Comparison of ENCODE assay signal across 10 mouse cellular contexts in the genomic region with DNA sequence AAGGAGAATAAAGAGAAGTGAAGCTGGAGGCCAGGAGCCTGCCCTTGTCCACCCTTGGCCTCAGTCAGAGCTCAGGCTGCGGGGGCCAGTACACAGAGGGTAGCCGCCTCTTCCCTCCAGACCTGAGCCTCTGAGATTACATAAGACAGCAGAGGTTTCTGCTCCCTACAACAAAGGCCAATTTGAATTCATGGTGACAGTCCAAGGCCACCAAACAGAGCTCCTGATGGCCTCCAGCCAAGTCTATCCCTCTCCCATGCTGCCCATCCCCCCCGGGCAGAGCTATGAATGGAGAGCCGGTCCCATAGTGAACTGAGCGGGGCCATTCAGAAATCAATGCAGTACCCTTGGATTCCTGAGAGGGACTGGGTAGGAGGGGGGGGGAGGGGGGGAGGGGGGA. TPM values are rescaled to one million over a fixed set of nuclear protein-coding genes. Genes with fewer than 3 reads are reported as not detected.
DNase-seq lines count a peak whose midpoint lies in the region; ATAC-seq and TF ChIP-seq lines count a peak whose summit lies in the region.
"Had no signal": no experiment of that assay in that cellular context is flagged by ENCODE, and none has a peak within 500 bp of the region (broad histone marks: within the 10 kb centered on the region; RNA-seq: fewer than 3 reads in every experiment).

No protein-coding gene starts in this region.

- no peaks in the 10 kb centered on the region for H3K27me3 ChIP-seq in stomach, embryonic 14.5 days (ENCODE audit: control insufficient read depth, insufficient read depth, low read length)
- H3K27me3 ChIP-seq in stomach, postnatal 0 days (ENCODE audit: control insufficient read depth, insufficient read depth, low read length) = no peaks in the 10 kb centered on the region
- H3K27me3 ChIP-seq in liver, embryonic 12.5 days (replicated peaks) = no peaks in the 10 kb centered on the region

- no peak overlapping the region for H3K27ac ChIP-seq in stomach, embryonic 14.5 days (ENCODE audit: low read length)
- H3K27ac ChIP-seq in stomach, postnatal 0 days (replicated peaks) = no peak overlapping the region
- no peak overlapping the region for H3K27ac ChIP-seq in liver, embryonic 12.5 days
- H3K27ac ChIP-seq: macrophage had no signal

- ATAC-seq in stomach, embryonic 14.5 days (ENCODE audit: insufficient number of reproducible peaks, insufficient read depth, low FRiP score, low read depth) = 0 out of 2 replicates have a peak, but pooled peaks have one; percentile 48
- ATAC-seq in stomach, postnatal 0 days (ENCODE audit: low FRiP score, low TSS enrichment) = no peak
- peak; percentile 71 for ATAC-seq in liver, embryonic 12.5 days

- H3K36me3 ChIP-seq in stomach, embryonic 14.5 days (ENCODE audit: control insufficient read depth, insufficient read depth, low read length) = no peaks in the 10 kb centered on the region
- no peaks in the 10 kb centered on the region; the same call in 1 of the 2 replicates for H3K36me3 ChIP-seq in stomach, postnatal 0 days (ENCODE audit: control insufficient read depth, insufficient read depth, low read length)
- no peaks in the 10 kb centered on the region for H3K36me3 ChIP-seq in liver, embryonic 12.5 days

- no peak overlapping the region for H3K9ac ChIP-seq in stomach, embryonic 14.5 days (replicated peaks; ENCODE audit: low read depth, low read length)
- H3K9ac ChIP-seq in stomach, postnatal 0 days (ENCODE audit: low read length) = no peak overlapping the region
- H3K9ac ChIP-seq in liver, embryonic 12.5 days = no peak overlapping the region

- DNase-seq in heart, adult 11 months = peak; percentile 91
- DNase-seq in heart, postnatal 25 days (ENCODE audit: low spot score) = no peak
- no peak for DNase-seq in stomach, postnatal 0 days (ENCODE audit: low spot score)
- DNase-seq in kidney, adult 11 months = no peak
- no peak for DNase-seq in spleen, postnatal 14 days (ENCODE audit: low spot score in 2 of 2)
- no peak for DNase-seq in thymus, postnatal 25 days

- H3K4me2 ChIP-seq in stomach, embryonic 14.5 days (replicated peaks; ENCODE audit: low read depth, low read length) = no peak overlapping the region
- no peak overlapping the region for H3K4me2 ChIP-seq in stomach, postnatal 0 days (replicated peaks; ENCODE audit: low read depth)
- no peak overlapping the region for H3K4me2 ChIP-seq in liver, embryonic 12.5 days

- no peaks in the 10 kb centered on the region for H3K4me1 ChIP-seq in stomach, embryonic 14.5 days (ENCODE audit: control insufficient read depth, insufficient read depth, low read length)
- H3K4me1 ChIP-seq in stomach, postnatal 0 days (replicated peaks; ENCODE audit: control insufficient read depth, insufficient read depth) = no peaks in the 10 kb centered on the region
- 0 out of 2 replicates have a peak, but pooled peaks cover 5% of the 10 kb centered on the region for H3K4me1 ChIP-seq in liver, embryonic 12.5 days

- 83% methylated on average over 5 of the region's 5 CpGs for WGBS in stomach, embryonic 14.5 days
- WGBS in stomach, postnatal 0 days = 79% methylated on average over 5 of the region's 5 CpGs
- 56% methylated on average over 5 of the region's 5 CpGs for WGBS in liver, embryonic 12.5 days (ENCODE audit: insufficient replicate concordance)

- no peak for TF ChIP-seq EP300 in stomach, postnatal 0 days (optimal IDR thresholded peaks at IDR 0.05)

- TF ChIP-seq CTCF in stomach, postnatal 0 days (IDR thresholded peaks at IDR 0.05; ENCODE audit: low read depth) = no peak

- no peak overlapping the region for H3K4me3 ChIP-seq in stomach, embryonic 14.5 days (ENCODE audit: low read depth, low read length)
- H3K4me3 ChIP-seq in stomach, postnatal 0 days (ENCODE audit: low read depth, low read length) = no peak overlapping the region
- no peak overlapping the region for H3K4me3 ChIP-seq in liver, embryonic 12.5 days

- intact Hi-C loops in heart, postnatal 25 days (cut with DNase I) = no loop called here

- no peaks in the 10 kb centered on the region for H3K9me3 ChIP-seq in stomach, embryonic 14.5 days (ENCODE audit: control insufficient read depth, low read depth, low read length)
- no peaks in the 10 kb centered on the region for H3K9me3 ChIP-seq in stomach, postnatal 0 days (ENCODE audit: control insufficient read depth, low read length)
- no peaks in the 10 kb centered on the region for H3K9me3 ChIP-seq in liver, embryonic 12.5 days (replicated peaks)

RNA-seq across cellular contexts. Expression of a gene that starts 31.6 kb away (rescaled TPM):
- total RNA-seq in heart, postnatal 25 days (2021) = not detected
- polyA plus RNA-seq in stomach, embryonic 14.5 days (2014; fragmentation: Nextera tagmentation; extraction: Ambion mirVana) = not detected in 2 replicates
- not detected in 2 replicates for polyA plus RNA-seq in stomach, postnatal 0 days (2015; fragmentation: Nextera tagmentation; extraction: Ambion mirVana)
- not detected in 2 replicates for polyA plus RNA-seq in liver, embryonic 12.5 days (2016; fragmentation: Nextera tagmentation; extraction: Ambion mirVana)
- total RNA-seq: common myeloid progenitor, adult 5-6 weeks had no signal
- polyA plus RNA-seq: macrophage had no signal

RNA-seq across cellular contexts. Expression of a gene that starts 41.0 kb away (rescaled TPM):
- total RNA-seq in heart, postnatal 25 days (2021) = not detected
- not detected in 2 replicates for polyA plus RNA-seq in stomach, embryonic 14.5 days (2014; fragmentation: Nextera tagmentation; extraction: Ambion mirVana)
- not detected in 2 replicates for polyA plus RNA-seq in stomach, postnatal 0 days (2015; fragmentation: Nextera tagmentation; extraction: Ambion mirVana)
- polyA plus RNA-seq in liver, embryonic 12.5 days (2016; fragmentation: Nextera tagmentation; extraction: Ambion mirVana) = not detected in 2 replicates
- total RNA-seq: common myeloid progenitor, adult 5-6 weeks had no signal
- polyA plus RNA-seq: macrophage had no signal

RNA-seq across cellular contexts. Expression of a gene that starts 55.7 kb away (rescaled TPM):
- total RNA-seq in heart, postnatal 25 days (2021) = not detected
- not detected in 2 replicates for polyA plus RNA-seq in stomach, embryonic 14.5 days (2014; fragmentation: Nextera tagmentation; extraction: Ambion mirVana)
- not detected in 2 replicates for polyA plus RNA-seq in stomach, postnatal 0 days (2015; fragmentation: Nextera tagmentation; extraction: Ambion mirVana)
- not detected in 2 replicates for polyA plus RNA-seq in liver, embryonic 12.5 days (2016; fragmentation: Nextera tagmentation; extraction: Ambion mirVana)
- total RNA-seq: common myeloid progenitor, adult 5-6 weeks had no signal
- polyA plus RNA-seq: macrophage had no signal
